ENCODE assay signal across 8 mouse cellular contexts in the genomic region with DNA sequence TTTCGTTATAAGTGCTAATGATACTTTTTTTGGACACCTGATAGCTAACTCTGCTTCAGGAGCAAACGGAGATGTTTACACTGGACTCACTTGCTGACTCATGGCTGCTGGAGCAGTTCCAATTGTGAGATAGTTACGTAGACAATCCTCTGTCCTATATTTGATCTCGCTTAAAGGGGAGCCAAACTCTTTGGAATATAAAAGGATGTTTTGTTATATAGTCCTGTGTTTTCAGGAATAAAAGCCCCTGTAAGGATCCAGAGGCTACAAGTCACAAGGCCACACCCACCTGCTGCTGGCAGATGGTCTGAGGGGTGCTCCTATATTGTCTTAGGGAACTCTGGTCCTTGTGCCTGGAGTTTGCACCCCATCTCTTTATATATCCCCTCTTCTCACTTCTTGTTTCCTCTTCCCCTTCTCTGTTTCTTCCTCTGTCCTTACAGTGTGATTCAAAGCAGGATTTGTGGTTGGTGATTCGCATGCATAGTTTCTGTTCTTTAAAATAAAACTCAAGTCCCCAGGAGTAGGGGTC.
A peak's percentile ranks its signal among the peaks of the same experiment; 100 is the strongest.
DNase-seq lines count a peak whose midpoint lies in the region; ATAC-seq lines count a peak whose summit lies in the region.

No protein-coding gene starts in this region.

- no peak for ATAC-seq in forebrain, embryonic 13.5 days

- no peak overlapping the region for H3K27ac ChIP-seq in forebrain, embryonic 13.5 days

- no peak overlapping the region for H3K4me3 ChIP-seq in forebrain, embryonic 13.5 days

- no peaks in the 10 kb centered on the region for H3K36me3 ChIP-seq in forebrain, embryonic 13.5 days (ENCODE audit: poor library complexity, severe bottlenecking)

- peak; percentile 52 to 62 for DNase-seq in left cerebral cortex, adult 18-20 months (ENCODE audit: low spot score in 2 of 2)
- DNase-seq in left cerebral cortex, postnatal 36 days (ENCODE audit: low spot score in 2 of 2): no peak
- DNase-seq in NIH3T3 (ENCODE audit: low read depth): peak; percentile 92
- DNase-seq in cerebellum, postnatal 10 days: peak; percentile 17 to 28
- DNase-seq in heart, postnatal 14 days: peak; percentile 58 to 66
- DNase-seq in lung, postnatal 25 days (ENCODE audit: low spot score): peak; percentile 71
- DNase-seq in frontal cortex, postnatal 14 days (ENCODE audit: low spot score in 2 of 2): no peak

- no peaks in the 10 kb centered on the region for H3K9me3 ChIP-seq in forebrain, embryonic 13.5 days (replicated peaks)

- peaks cover 9% of the 10 kb centered on the region for H3K27me3 ChIP-seq in forebrain, embryonic 13.5 days

- WGBS in forebrain, embryonic 13.5 days: 53% methylated on average over 5 of the region's 5 CpGs

- H3K9ac ChIP-seq in forebrain, embryonic 13.5 days: no peak overlapping the region

- H3K4me2 ChIP-seq in forebrain, embryonic 13.5 days: no peak overlapping the region

- peaks cover 36% of the 10 kb centered on the region for H3K4me1 ChIP-seq in forebrain, embryonic 13.5 days

- intact Hi-C loops in left cerebral cortex, postnatal 36 days (cut with DNase I): no loop called here
- intact Hi-C loops in heart, postnatal 14 days (cut with DNase I): no loop called here

Comparison
In these comparisons a context has a peak if more than half of its experiments do, and no peak if none do; other contexts are left out.
1. DNase-seq: peak in left cerebral cortex, adult 18-20 months (2 of 2), NIH3T3 (single experiment), cerebellum, postnatal 10 days (2 of 2), heart, postnatal 14 days (2 of 2) and lung, postnatal 25 days (single experiment); none in left cerebral cortex, postnatal 36 days (0 of 2) and frontal cortex, postnatal 14 days (0 of 2).